Mouse (Mus musculus) forebrain, postnatal 0 days (tissue): ENCODE data around the gene Cmtm6. TPM values are rescaled to one million over a fixed set of nuclear protein-coding genes. Genes with fewer than 3 reads are reported as not detected.
A peak's percentile ranks its signal among the peaks of the same experiment; 100 is the strongest.

Experiments
- ATAC-seq: fragments of 200-750 bp; cut with Nextera tagmentation; 2 replicates; pipeline ENCODE4 v1.8.0; 2017; ENCODE audit warnings: mild to moderate bottlenecking, moderate library complexity
- DNase-seq: peaks from one replicate; pipeline ENCODE4 v3.0.0-alpha.2; 2015
- H3K27ac ChIP-seq: fragments of 300-500 bp; sonication (generic); 2 replicates; pipeline ENCODE4 v1.5.1; 2014; ENCODE audit warnings: low read depth, mild to moderate bottlenecking, antibody characterized with exemption, low read length, moderate library complexity, mixed read lengths
- H3K27me3 ChIP-seq: fragments of 300-500 bp; sonication (generic); 2 replicates; pipeline ENCODE4 v1.6.1; 2014; ENCODE audit warnings: mild to moderate bottlenecking, low read length, mixed read lengths; ENCODE audit not compliant: insufficient read depth
- H3K36me3 ChIP-seq: fragments of 300-500 bp; sonication (generic); 2 replicates; pipeline ENCODE4 v1.6.1; 2014; ENCODE audit warnings: mild to moderate bottlenecking, moderate library complexity; ENCODE audit not compliant: insufficient read depth
- H3K4me1 ChIP-seq: fragments of 300-500 bp; sonication (generic); 2 replicates; pipeline ENCODE4 v1.6.1; 2014; ENCODE audit warnings: antibody characterized with exemption; ENCODE audit not compliant: insufficient read depth
- H3K4me2 ChIP-seq: fragments of 300-500 bp; sonication (generic); 2 replicates; pipeline ENCODE4 v1.6.1; 2014; ENCODE audit warnings: low read depth, mild to moderate bottlenecking, moderate library complexity
- H3K4me3 ChIP-seq: fragments of 300-500 bp; sonication (generic); 2 replicates; pipeline ENCODE4 v1.5.1; 2014; ENCODE audit warnings: low read depth, low read length, mixed read lengths
- H3K9ac ChIP-seq: fragments of 300-500 bp; sonication (generic); 2 replicates; pipeline ENCODE4 v1.6.1; 2014; ENCODE audit warnings: mild to moderate bottlenecking
- H3K9me3 ChIP-seq: fragments of 300-500 bp; sonication (generic); 2 replicates; pipeline ENCODE4 v1.6.1; 2016; ENCODE audit warnings: low read length
- CTCF ChIP-seq: sonication (generic); IDR thresholded peaks from 2 replicates; pipeline ENCODE4 v1.5.1; 2016; ENCODE audit warnings: antibody characterized with exemption, control low read depth, low read depth
- WGBS: fragments of 180-500 bp; shearing (Covaris S2); extraction: QIAGEN DNeasy Blood & Tissue Kit; methylation state at CpG from one replicate; pipeline ENCODE4 v1.1.7; 2014; 5-methylcytosine and 5-hydroxymethylcytosine counted together
- polyA plus RNA-seq: library from polyadenylated mRNA; unstranded; fragments of >200 nt; fragmentation: Nextera tagmentation; extraction: Ambion mirVana; gene quantifications from 2 replicates; pipeline ENCODE4 v1.2.1, GENCODE M21; 2015
- total RNA-seq: library from RNA; depleted of rRNA; stranded (reverse); fragments of >200 nt; gene quantifications from 2 replicates; pipeline ENCODE4 v1.2.3, GENCODE M21; 2014

Gene Cmtm6
- total and polyA plus RNA-seq, 2 experiments from 2014 or later: 17.1 to 22.7 TPM

DNA sequence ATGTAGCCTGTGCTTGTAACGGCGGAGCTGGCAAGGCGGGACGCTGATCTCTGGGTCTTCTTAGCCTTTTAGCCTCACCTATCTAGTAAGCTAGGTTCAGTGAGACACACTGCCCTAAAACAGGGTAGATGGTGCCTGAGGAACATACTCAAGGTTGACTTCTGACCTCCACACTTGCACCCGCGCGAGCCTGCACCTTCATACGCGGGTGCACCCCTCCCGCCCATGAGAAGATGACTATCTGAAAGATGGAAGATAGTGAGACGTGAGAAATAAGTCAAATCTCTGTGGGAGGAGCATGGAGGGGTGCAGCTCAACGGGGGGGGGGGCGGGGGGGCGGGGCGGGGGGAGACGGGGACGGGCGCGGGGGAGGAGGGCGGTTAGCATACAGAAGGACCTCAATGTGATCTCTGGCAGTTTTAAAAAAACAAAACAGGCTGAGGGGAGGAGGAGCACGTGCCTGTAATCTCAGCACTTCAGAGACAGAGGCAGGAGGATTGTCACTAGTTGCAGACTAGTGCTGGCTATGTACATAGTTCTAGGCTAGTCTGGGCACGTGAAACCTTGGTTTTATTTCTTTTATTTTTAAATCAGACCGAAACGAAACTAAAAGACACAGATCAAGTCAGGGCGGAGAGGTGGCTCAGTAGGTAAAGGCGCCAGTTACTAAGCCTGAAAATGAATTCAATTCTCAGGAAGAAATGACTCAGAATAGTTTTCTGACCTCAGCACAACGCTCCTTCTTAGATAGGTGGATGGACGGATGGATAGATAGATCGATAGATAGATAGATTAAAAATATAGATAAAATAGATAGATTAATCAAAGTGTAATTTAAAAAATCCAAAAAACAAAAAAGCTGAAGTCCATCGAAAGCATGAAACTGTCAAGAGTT, 758 bp upstream of the Cmtm6 start:
- no peak for TF ChIP-seq CTCF
- no peaks in the 10 kb centered on the region for H3K27me3 ChIP-seq
- peaks cover 11% of the 10 kb centered on the region for H3K4me1 ChIP-seq
- H3K36me3 ChIP-seq: peaks cover 4% of the 10 kb centered on the region; the same call in 1 of the 2 replicates
- WGBS: 44% methylated on average over 29 of the region's 30 CpGs
- ATAC-seq (no peak), DNase-seq (no peak)
- peak overlapping the region; percentile 76; the same call in 1 of the 2 replicates for H3K4me3 ChIP-seq
- no peaks in the 10 kb centered on the region for H3K9me3 ChIP-seq
- no peak overlapping the region for H3K27ac ChIP-seq
- H3K4me2 ChIP-seq: 0 out of 2 replicates have a peak overlapping the region, but pooled peaks have one; percentile 49
- H3K9ac ChIP-seq: no peak overlapping the region

DNA sequence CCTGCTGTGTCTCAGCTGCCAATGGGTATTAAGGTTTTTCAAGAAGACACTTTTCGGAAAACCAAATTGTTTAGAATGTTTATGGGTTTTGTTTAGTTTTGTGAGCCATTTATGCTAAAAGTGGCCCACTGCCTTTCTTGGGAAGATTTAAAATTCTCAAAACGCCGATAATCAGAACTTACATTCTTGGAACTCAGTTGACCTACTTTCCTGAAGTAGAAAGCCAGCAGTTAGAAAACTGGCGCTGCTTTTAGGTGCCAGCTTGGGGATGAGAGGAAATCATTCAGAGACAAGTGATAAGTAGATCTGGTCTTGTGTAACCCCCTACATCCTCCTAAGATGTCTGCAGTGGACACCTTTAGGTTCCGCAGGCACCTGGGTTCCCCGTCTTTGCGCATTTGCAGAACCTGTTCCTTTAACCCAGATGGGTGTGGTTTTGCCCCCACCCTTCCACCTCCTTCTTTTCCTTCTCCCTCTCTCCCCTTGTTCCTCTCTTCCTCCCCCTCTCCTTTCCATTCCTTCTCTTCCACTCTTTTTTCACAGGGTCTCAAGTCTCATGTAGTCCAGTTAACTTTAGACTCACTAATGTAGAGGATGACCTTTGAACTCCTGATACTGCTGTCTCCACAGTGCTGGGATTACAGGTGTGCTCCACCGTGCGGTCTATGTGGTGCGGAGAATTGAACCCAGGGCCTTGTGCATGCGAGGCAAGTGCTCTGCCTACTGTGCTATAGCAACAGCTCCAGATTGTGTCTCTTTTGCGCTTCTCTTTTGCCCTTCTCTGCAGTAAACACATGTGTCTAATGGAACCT, 1.2 kb downstream of the Cmtm6 start:
- DNase-seq: peak; percentile 14
- H3K4me3 ChIP-seq: peak overlapping the region; percentile 76
- H3K27ac ChIP-seq: no peak overlapping the region
- no peak overlapping the region; the same call in 1 of the 2 replicates for H3K9ac ChIP-seq
- 71% methylated on average over 12 of the region's 12 CpGs for WGBS
- peaks cover 11% of the 10 kb centered on the region for H3K4me1 ChIP-seq
- H3K36me3 ChIP-seq: no peaks in the 10 kb centered on the region
- ATAC-seq: no peak
- H3K9me3 ChIP-seq: no peaks in the 10 kb centered on the region
- no peaks in the 10 kb centered on the region for H3K27me3 ChIP-seq
- H3K4me2 ChIP-seq: peak overlapping the region; percentile 49
- TF ChIP-seq CTCF: no peak

GRCm38 (mm10) chr9:114733238-114733637, 2.3 kb downstream of the Cmtm6 start:
- 65% methylated on average over 2 of the region's 2 CpGs for WGBS
- ATAC-seq (no peak), DNase-seq (no peak)
- Histone ChIP-seq H3K27ac (no peak overlapping the region), H3K4me1 (peaks cover 11% of the 10 kb centered on the region), H3K36me3 (no peaks in the 10 kb centered on the region), H3K4me3 (no peak overlapping the region), H3K27me3 (no peaks in the 10 kb centered on the region), H3K9me3 (no peaks in the 10 kb centered on the region), H3K9ac (no peak overlapping the region), H3K4me2 (no peak overlapping the region)
- no peak for TF ChIP-seq CTCF

- H3K9ac ChIP-seq: no peak overlapping the region
- no peaks in the 10 kb centered on the region for H3K9me3 ChIP-seq
- peaks cover 11% of the 10 kb centered on the region for H3K4me1 ChIP-seq
- DNase-seq: no peak
- no peak overlapping the region for H3K4me3 ChIP-seq
- TF ChIP-seq CTCF: no peak
- no peak for ATAC-seq
- WGBS: 87% methylated on average over 11 of the region's 11 CpGs
- H3K27ac ChIP-seq: no peak overlapping the region
- no peaks in the 10 kb centered on the region for H3K36me3 ChIP-seq
- no peaks in the 10 kb centered on the region for H3K27me3 ChIP-seq
- no peak overlapping the region for H3K4me2 ChIP-seq
Measured at GRCm38 (mm10) chr9:114736442-114736841, 5.5 kb downstream of the Cmtm6 start.

DNA sequence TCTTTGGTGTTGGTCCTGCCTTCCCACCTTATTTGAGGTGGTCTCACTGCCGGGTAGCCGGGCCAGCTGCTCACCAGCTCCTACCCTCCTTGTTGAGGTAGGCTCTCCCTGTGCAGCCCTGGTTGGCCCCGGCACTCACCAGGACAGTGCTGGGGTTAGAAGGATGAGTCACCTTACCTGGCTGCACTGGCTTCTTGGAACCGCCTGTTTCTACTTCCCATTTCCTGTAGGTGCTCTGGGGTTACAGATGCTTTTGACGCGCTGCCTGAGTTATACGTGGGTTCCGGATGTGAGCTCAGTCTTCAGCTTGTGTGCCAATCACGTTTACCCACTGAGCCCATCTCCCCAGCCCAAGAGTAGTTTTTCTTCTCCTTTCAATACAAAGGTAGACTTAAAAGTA, 9.4 kb downstream of the Cmtm6 start:
- no peak for DNase-seq
- ATAC-seq: no peak
- Histone ChIP-seq H3K9me3 (no peaks in the 10 kb centered on the region), H3K9ac (no peak overlapping the region), H3K4me1 (no peaks in the 10 kb centered on the region), H3K36me3 (no peaks in the 10 kb centered on the region), H3K4me3 (no peak overlapping the region), H3K27ac (no peak overlapping the region), H3K4me2 (no peak overlapping the region), H3K27me3 (no peaks in the 10 kb centered on the region)
- no peak for TF ChIP-seq CTCF
- 93% methylated on average over 9 of the region's 9 CpGs for WGBS

- ATAC-seq (no peak), DNase-seq (no peak)
- Histone ChIP-seq H3K27ac (no peak overlapping the region), H3K4me3 (no peak overlapping the region), H3K4me2 (no peak overlapping the region), H3K4me1 (no peaks in the 10 kb centered on the region), H3K9ac (no peak overlapping the region), H3K9me3 (no peaks in the 10 kb centered on the region), H3K27me3 (no peaks in the 10 kb centered on the region), H3K36me3 (peaks cover 9% of the 10 kb centered on the region)
- 83% methylated on average over 2 of the region's 2 CpGs for WGBS
- TF ChIP-seq CTCF: no peak
Measured at GRCm38 (mm10) chr9:114742731-114743130, 11.8 kb downstream of the Cmtm6 start.

GRCm38 (mm10) chr9:114745163-114745562, 14.2 kb downstream of the Cmtm6 start:
- no peak overlapping the region for H3K9ac ChIP-seq
- H3K4me1 ChIP-seq: no peaks in the 10 kb centered on the region
- no peak for TF ChIP-seq CTCF
- no peaks in the 10 kb centered on the region for H3K27me3 ChIP-seq
- H3K36me3 ChIP-seq: peaks cover 12% of the 10 kb centered on the region
- WGBS: 77% methylated on average over 4 of the region's 4 CpGs
- H3K9me3 ChIP-seq: no peaks in the 10 kb centered on the region
- H3K27ac ChIP-seq: no peak overlapping the region
- DNase-seq (no peak), ATAC-seq (no peak)
- no peak overlapping the region for H3K4me2 ChIP-seq
- H3K4me3 ChIP-seq: no peak overlapping the region
